11 mouse cellular contexts compared by ENCODE assay signal in the genomic region with DNA sequence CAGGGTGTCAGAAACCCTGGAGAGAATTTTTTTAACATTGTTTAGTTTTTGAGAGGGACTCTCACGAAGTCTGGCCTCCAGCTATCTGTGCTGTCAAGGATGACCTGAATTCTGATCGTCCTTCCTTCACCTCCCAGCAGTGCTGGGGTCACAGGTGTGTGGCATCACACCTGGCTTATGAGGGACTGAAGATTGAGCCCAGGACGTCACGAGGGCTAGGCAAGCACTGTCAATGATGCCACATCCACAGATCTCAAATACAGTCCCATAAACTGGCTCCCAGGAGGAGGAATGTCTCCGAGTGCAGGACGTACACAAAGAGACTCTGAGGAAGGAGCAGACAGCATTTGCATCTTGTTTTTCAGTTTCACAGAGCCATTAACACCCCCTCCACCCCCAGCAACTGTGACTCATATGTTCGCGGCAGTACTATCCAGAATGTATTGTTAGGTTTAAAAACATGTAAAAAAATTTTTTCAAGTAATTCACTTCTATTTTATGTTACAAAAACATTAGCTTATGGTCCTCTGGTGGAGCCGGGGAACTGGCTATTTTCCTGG. TPM values are rescaled to one million over a fixed set of nuclear protein-coding genes. Genes with fewer than 3 reads are reported as not detected.
A peak's percentile ranks its signal among the peaks of the same experiment; 100 is the strongest.
DNase-seq lines count a peak whose midpoint lies in the region; ATAC-seq and TF ChIP-seq lines count a peak whose summit lies in the region.
"Had no signal": no experiment of that assay in that cellular context is flagged by ENCODE, and none has a peak within 500 bp of the region (broad histone marks: within the 10 kb centered on the region; RNA-seq: fewer than 3 reads in every experiment).

No protein-coding gene starts in this region.

- no peak for TF ChIP-seq POLR2A in olfactory bulb, adult 2 months (IDR thresholded peaks at IDR 0.05; ENCODE audit: insufficient read depth, low read depth, low read length)

- ATAC-seq in neural tube, embryonic 13.5 days (ENCODE audit: low read depth), result no peak
- peak; percentile 27 for ATAC-seq in forebrain, postnatal 0 days

- H3K4me1 ChIP-seq in neural tube, embryonic 13.5 days (replicated peaks), result peaks cover 21% of the 10 kb centered on the region; the same call in 1 of the 2 replicates
- 0 out of 2 replicates have a peak, but pooled peaks cover 3% of the 10 kb centered on the region for H3K4me1 ChIP-seq in forebrain, postnatal 0 days (ENCODE audit: insufficient read depth)
- H3K4me1 ChIP-seq in olfactory bulb, adult 2 months (ENCODE audit: control insufficient read depth, insufficient read depth, low read length), result peaks cover 11% of the 10 kb centered on the region
- H3K4me1 ChIP-seq: heart, embryonic 15.5 days had no signal

- no peak for TF ChIP-seq CTCF in forebrain, postnatal 0 days (IDR thresholded peaks at IDR 0.05; ENCODE audit: low read depth)
- TF ChIP-seq CTCF in olfactory bulb, adult 2 months (IDR thresholded peaks at IDR 0.05; ENCODE audit: insufficient read depth, low read depth, low read length), result no peak

- no peaks in the 10 kb centered on the region for H3K9me3 ChIP-seq in neural tube, embryonic 13.5 days
- H3K9me3 ChIP-seq in forebrain, postnatal 0 days (ENCODE audit: low read length), result no peaks in the 10 kb centered on the region
- H3K9me3 ChIP-seq: embryonic facial prominence, embryonic 12.5 days; heart, embryonic 15.5 days; liver, embryonic 15.5 days had no signal

- peak overlapping the region; percentile 54 for H3K27ac ChIP-seq in neural tube, embryonic 13.5 days (replicated peaks)
- peak overlapping the region; percentile 78 for H3K27ac ChIP-seq in forebrain, postnatal 0 days (ENCODE audit: low read depth, low read length)
- H3K27ac ChIP-seq in olfactory bulb, adult 2 months (ENCODE audit: insufficient read depth, low read depth, low read length), result peak overlapping the region; percentile 98
- H3K27ac ChIP-seq: embryonic facial prominence, embryonic 12.5 days; heart, embryonic 15.5 days; liver, embryonic 15.5 days had no signal

- H3K9ac ChIP-seq in neural tube, embryonic 13.5 days, result peak overlapping the region; percentile 52; the same call in 1 of the 2 replicates
- H3K9ac ChIP-seq in forebrain, postnatal 0 days, result peak overlapping the region; percentile 23; the same call in 1 of the 2 replicates
- H3K9ac ChIP-seq: embryonic facial prominence, embryonic 12.5 days; heart, embryonic 15.5 days; liver, embryonic 15.5 days had no signal

- H3K36me3 ChIP-seq in neural tube, embryonic 13.5 days, result no peaks in the 10 kb centered on the region
- no peaks in the 10 kb centered on the region for H3K36me3 ChIP-seq in forebrain, postnatal 0 days (ENCODE audit: insufficient read depth)
- H3K36me3 ChIP-seq: embryonic facial prominence, embryonic 12.5 days; heart, embryonic 15.5 days; liver, embryonic 15.5 days had no signal

- H3K4me2 ChIP-seq in neural tube, embryonic 13.5 days, result no peak overlapping the region
- no peak overlapping the region for H3K4me2 ChIP-seq in forebrain, postnatal 0 days (ENCODE audit: low read depth)
- H3K4me2 ChIP-seq: embryonic facial prominence, embryonic 12.5 days; heart, embryonic 15.5 days; liver, embryonic 15.5 days had no signal

- 58% methylated on average over 9 of the region's 9 CpGs for WGBS in neural tube, embryonic 13.5 days
- WGBS in forebrain, postnatal 0 days, result 53% methylated on average over 9 of the region's 9 CpGs
- 37% methylated on average over 9 of the region's 9 CpGs for WGBS in olfactory bulb, adult 2 months

- H3K27me3 ChIP-seq in neural tube, embryonic 13.5 days, result no peaks in the 10 kb centered on the region
- no peaks in the 10 kb centered on the region for H3K27me3 ChIP-seq in forebrain, postnatal 0 days (ENCODE audit: insufficient read depth, low read length)
- H3K27me3 ChIP-seq: embryonic facial prominence, embryonic 12.5 days; heart, embryonic 15.5 days; liver, embryonic 15.5 days had no signal

- no peak overlapping the region for H3K4me3 ChIP-seq in neural tube, embryonic 13.5 days
- H3K4me3 ChIP-seq in forebrain, postnatal 0 days (ENCODE audit: low read depth, low read length), result no peak overlapping the region
- H3K4me3 ChIP-seq in olfactory bulb, adult 2 months (ENCODE audit: insufficient read depth, low read depth, low read length), result no peak overlapping the region
- H3K4me3 ChIP-seq: embryonic facial prominence, embryonic 12.5 days; heart, embryonic 15.5 days; liver, embryonic 15.5 days had no signal

- DNase-seq in frontal cortex, postnatal 36 days (ENCODE audit: low spot score in 2 of 2), result peak; percentile 40 to 53
- DNase-seq in frontal cortex, postnatal 10 days (ENCODE audit: low spot score in 2 of 2), result no peak
- no peak for DNase-seq in neural tube, embryonic 10.5 days (ENCODE audit: extremely low spot score, low spot score)
- peak; percentile 37 for DNase-seq in forebrain, postnatal 0 days
- DNase-seq in urinary bladder, postnatal 25 days (ENCODE audit: low spot score), result no peak
- no peak for DNase-seq in ovary, postnatal 36 days (ENCODE audit: low spot score)

RNA-seq across cellular contexts. Expression of gene Ubash3b, which starts 30.2 kb away (rescaled TPM):
- 26.0 and 34.8 TPM in 2 replicates for polyA plus RNA-seq in neural tube, embryonic 13.5 days (2015; fragmentation: Nextera tagmentation; extraction: Ambion mirVana)
- 17.8 and 23.8 TPM in 2 replicates for total RNA-seq in forebrain, postnatal 0 days (2014; rRNA removed)
- 17.1 and 25.4 TPM in 2 replicates for polyA plus RNA-seq in forebrain, postnatal 0 days (2015; fragmentation: Nextera tagmentation; extraction: Ambion mirVana)
- not detected in 2 replicates for polyA plus RNA-seq in olfactory bulb, adult 2 months (2012; ENCODE audit: insufficient read depth, insufficient read length, low replicate concordance, missing spikeins)

Comparison
In these comparisons a context has a peak if more than half of its experiments do, and no peak if none do; other contexts are left out.
1. DNase-seq: peak in frontal cortex, postnatal 36 days (2 of 2) and forebrain, postnatal 0 days (single experiment); none in frontal cortex, postnatal 10 days (0 of 2), neural tube, embryonic 10.5 days (single experiment), urinary bladder, postnatal 25 days (single experiment) and ovary, postnatal 36 days (single experiment).
2. RNA of gene Ubash3b, which starts 30.2 kb away (polyA plus RNA-seq): 26.0 to 34.8 TPM in neural tube, embryonic 13.5 days and 17.1 to 25.4 TPM in forebrain, postnatal 0 days; not detected in olfactory bulb, adult 2 months; every median in the first group is over 10 times any median in the second.
3. Peak in every context shown above with its lines, with median percentiles within 50 percentile points of each other: H3K27ac ChIP-seq.